Mouse (Mus musculus) liver, embryonic 14.5 days (tissue): Measurements from ENCODE around the gene Defb25. TPM values are rescaled to one million over a fixed set of nuclear protein-coding genes. Genes with fewer than 3 reads are reported as not detected.

Experiments used
- ATAC-seq: fragments of 200-750 bp; cut with Nextera tagmentation; 2 replicates; pipeline ENCODE4 v1.8.0; 2017; ENCODE audit warnings: moderate number of reproducible peaks, mild to moderate bottlenecking, moderate library complexity; ENCODE audit not compliant: insufficient read depth
- DNase-seq, 3 experiments: peaks; one replicate each; pipeline ENCODE4 v3.0.0-alpha.2; 2012 to 2013; ENCODE audit warnings: low read depth in 3 of 3, low spot score in 3 of 3
- H3K27ac ChIP-seq: fragments of 300-500 bp; sonication (generic); 2 replicates; pipeline ENCODE4 v1.5.1; 2014; ENCODE audit warnings: moderate library complexity, mild to moderate bottlenecking, control low read depth, inconsistent platforms
- H3K27me3 ChIP-seq: fragments of 300-500 bp; sonication (generic); 2 replicates; pipeline ENCODE4 v1.6.1; 2014; ENCODE audit warnings: mild to moderate bottlenecking, low read length, moderate library complexity; ENCODE audit not compliant: control insufficient read depth, insufficient read depth
- H3K36me3 ChIP-seq: fragments of 300-500 bp; sonication (generic); replicated peaks from 2 replicates; pipeline ENCODE4 v1.6.1; 2014; ENCODE audit warnings: low read depth; ENCODE audit not compliant: control insufficient read depth, insufficient read depth
- H3K4me1 ChIP-seq, 2 experiments: fragments of 200-500 bp in 1 of 2; fragments of 300-500 bp in 1 of 2; sonication (generic) in 1 of 2; replicated peaks; 2 replicates each; pipeline ENCODE4 v1.6.1; 2012 to 2014; ENCODE audit warnings: antibody characterized with exemption in 1 of 2, inconsistent platforms in 1 of 2, low read length in 1 of 2; ENCODE audit not compliant: control insufficient read depth in 2 of 2, insufficient read depth in 2 of 2
- H3K4me2 ChIP-seq: fragments of 300-500 bp; sonication (generic); 2 replicates; pipeline ENCODE4 v1.6.1; 2014; ENCODE audit warnings: low read depth, mild to moderate bottlenecking, control low read depth, moderate library complexity
- H3K4me3 ChIP-seq, 2 experiments: fragments of 200-500 bp in 1 of 2; fragments of 300-500 bp in 1 of 2; sonication (generic) in 1 of 2; 2 replicates each; pipeline ENCODE4 v1.5.1; 2012 to 2014; ENCODE audit warnings: low read depth in 2 of 2, low read length in 2 of 2, mild to moderate bottlenecking in 2 of 2, control low read depth in 1 of 2, inconsistent platforms in 1 of 2, moderate library complexity in 1 of 2; ENCODE audit not compliant: insufficient read depth in 1 of 2
- H3K9ac ChIP-seq: fragments of 300-500 bp; sonication (generic); replicated peaks from 2 replicates; pipeline ENCODE4 v1.6.1; 2014; ENCODE audit warnings: mild to moderate bottlenecking, control low read depth, moderate library complexity
- H3K9me3 ChIP-seq: fragments of 300-500 bp; sonication (generic); 2 replicates; pipeline ENCODE4 v1.6.1; 2016; ENCODE audit warnings: low read length, mixed read lengths; ENCODE audit not compliant: control insufficient read depth
- CTCF ChIP-seq: IDR thresholded peaks from 2 replicates; pipeline ENCODE4 v1.5.1; 2016; ENCODE audit warnings: antibody characterized with exemption, low read depth, control low read depth
- EP300 ChIP-seq: IDR thresholded peaks from 2 replicates; pipeline ENCODE4 v1.6.1; 2016; ENCODE audit warnings: antibody characterized with exemption, low read depth
- WGBS: fragments of 180-500 bp; shearing (Covaris S2); extraction: QIAGEN DNeasy Blood & Tissue Kit; methylation state at CpG from one replicate; pipeline ENCODE4 v1.1.7; 2014; ENCODE audit not compliant: insufficient replicate concordance; 5-methylcytosine and 5-hydroxymethylcytosine counted together
- polyA plus RNA-seq, 2 experiments: library from polyadenylated mRNA; depleted of rRNA in 1 of 2; stranded (reverse) in 1 of 2; unstranded in 1 of 2; fragments of >200 nt; fragmentation: Nextera tagmentation in 1 of 2; extraction: Ambion mirVana in 1 of 2; gene quantifications; 2 replicates each; pipeline versions ENCODE4 v1.2.1 to v1.2.3; 2012 to 2014

The Defb25 gene
- polyA plus RNA-seq, 2 experiments: not detected

DNA sequence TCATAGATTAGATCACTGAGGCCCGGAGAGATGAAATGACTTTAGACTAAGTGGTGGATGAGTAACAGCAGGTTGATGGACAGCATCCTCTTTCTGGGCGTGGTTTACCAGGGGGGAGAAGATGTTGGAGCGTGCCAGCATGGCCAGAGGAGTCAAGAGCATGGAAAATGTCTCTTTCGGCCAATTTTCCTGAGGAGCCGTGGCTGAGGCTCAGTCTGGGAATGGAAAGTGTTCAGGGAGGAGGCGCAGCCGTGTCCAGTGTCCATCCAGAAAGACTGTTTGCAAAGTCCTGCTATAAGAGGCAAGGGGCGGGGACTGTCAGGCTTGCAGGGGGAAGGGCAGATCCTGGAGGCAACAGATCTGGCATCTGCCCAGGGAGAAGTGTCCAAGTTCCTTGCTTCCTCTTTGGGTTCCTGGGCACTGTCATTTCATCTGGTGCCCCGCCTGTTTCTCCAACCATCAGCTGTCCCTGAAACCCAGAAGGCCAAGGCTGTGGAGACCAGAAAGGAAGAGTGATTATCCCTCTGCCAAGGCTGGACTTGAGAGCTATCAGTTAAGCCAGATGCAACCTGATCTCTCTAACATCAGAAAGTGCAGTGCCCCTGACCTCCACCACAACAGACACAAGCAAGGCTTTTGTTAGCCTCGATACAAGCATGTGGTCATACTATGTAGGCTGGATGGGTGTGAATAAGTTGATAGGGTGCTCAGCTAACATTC, 30.2 kb upstream of the Defb25 start:
- H3K4me1 ChIP-seq: no peaks in the 10 kb centered on the region
- H3K9me3 ChIP-seq: no peaks in the 10 kb centered on the region
- H3K4me2 ChIP-seq: no peak overlapping the region
- no peaks in the 10 kb centered on the region for H3K27me3 ChIP-seq
- 49% methylated on average over 10 of the region's 10 CpGs for WGBS
- TF ChIP-seq EP300 (no peak), CTCF (no peak)
- no peak for ATAC-seq
- DNase-seq: no peak
- H3K36me3 ChIP-seq: no peaks in the 10 kb centered on the region
- H3K4me3 ChIP-seq: no peak overlapping the region
- H3K27ac ChIP-seq: no peak overlapping the region
- no peak overlapping the region for H3K9ac ChIP-seq

DNA sequence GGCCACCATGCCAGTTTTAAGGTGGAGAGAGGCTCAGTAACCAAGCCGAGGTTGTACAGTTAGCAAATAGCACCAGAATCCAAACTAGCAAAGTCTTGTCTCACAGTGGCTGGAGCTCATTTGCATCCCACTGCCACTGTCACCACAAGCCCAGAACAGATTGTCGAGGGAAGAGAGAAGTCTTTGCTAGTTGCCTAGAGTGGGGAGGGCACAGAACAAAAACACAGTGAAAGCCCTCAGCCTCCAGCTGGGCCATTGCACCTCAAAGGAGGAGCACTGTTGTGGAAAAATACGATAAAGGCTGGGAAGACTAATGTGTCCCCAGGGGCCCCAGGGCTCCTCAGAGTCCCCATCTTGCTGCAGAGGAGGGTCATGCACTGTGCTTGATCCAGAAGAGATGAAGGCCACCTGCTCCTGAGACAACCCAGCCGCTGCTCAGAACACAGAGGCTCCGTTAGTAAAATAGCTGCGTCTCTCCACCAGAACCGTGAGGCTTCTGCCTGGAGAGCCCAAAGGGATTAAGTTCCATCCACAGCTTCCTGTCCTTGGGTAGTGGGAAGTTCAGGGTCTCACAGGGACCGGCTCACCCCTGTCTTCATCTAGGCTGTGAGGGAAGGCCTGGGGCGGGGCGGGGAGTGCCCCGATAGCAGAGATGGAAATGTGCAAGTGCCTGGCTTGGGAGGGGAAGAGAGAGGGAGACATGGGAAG, 16.7 kb upstream of the Defb25 start:
- H3K4me2 ChIP-seq: no peak overlapping the region
- no peak overlapping the region for H3K9ac ChIP-seq
- ATAC-seq (no peak), DNase-seq (no peak)
- H3K27ac ChIP-seq: no peak overlapping the region
- H3K27me3 ChIP-seq: no peaks in the 10 kb centered on the region
- no peaks in the 10 kb centered on the region for H3K9me3 ChIP-seq
- TF ChIP-seq EP300: no peak
- TF ChIP-seq CTCF: no peak
- H3K4me3 ChIP-seq: no peak overlapping the region
- no peaks in the 10 kb centered on the region for H3K36me3 ChIP-seq
- 41% methylated on average over 11 of the region's 11 CpGs for WGBS
- 0 out of 4 replicates have a peak, but pooled peaks cover 0 to 2% of the 10 kb centered on the region in 2 experiments for H3K4me1 ChIP-seq

DNA sequence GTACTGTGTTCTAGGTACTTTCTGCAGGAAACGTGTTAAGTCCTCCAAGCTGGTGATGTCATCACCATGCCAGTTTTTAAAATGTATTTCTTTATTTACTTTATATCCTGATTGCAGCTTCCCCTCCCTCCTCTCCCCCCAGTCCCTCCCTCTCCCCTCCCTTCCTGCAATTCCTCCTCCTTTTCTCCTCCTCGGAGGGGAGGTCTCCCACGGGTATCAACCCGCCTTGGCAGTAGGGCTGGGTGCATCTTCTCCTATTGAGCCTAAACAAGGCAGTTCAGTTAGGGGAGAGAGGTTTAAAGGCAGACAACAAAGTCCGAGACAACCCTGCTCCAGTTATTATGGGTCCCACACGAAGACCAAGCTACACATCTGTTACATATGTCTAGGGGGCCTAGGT, 16.0 kb upstream of the Defb25 start:
- DNase-seq (no peak), ATAC-seq (no peak)
- no peak overlapping the region for H3K4me3 ChIP-seq
- no peak overlapping the region for H3K27ac ChIP-seq
- no peak overlapping the region for H3K9ac ChIP-seq
- no peaks in the 10 kb centered on the region for H3K36me3 ChIP-seq
- H3K4me1 ChIP-seq: 0 out of 4 replicates have a peak, but pooled peaks cover 0 to 2% of the 10 kb centered on the region in 2 experiments
- no peaks in the 10 kb centered on the region for H3K9me3 ChIP-seq
- H3K4me2 ChIP-seq: no peak overlapping the region
- 52% methylated on average over 6 of the region's 6 CpGs for WGBS
- H3K27me3 ChIP-seq: no peaks in the 10 kb centered on the region
- TF ChIP-seq EP300 (no peak), CTCF (no peak)

DNA sequence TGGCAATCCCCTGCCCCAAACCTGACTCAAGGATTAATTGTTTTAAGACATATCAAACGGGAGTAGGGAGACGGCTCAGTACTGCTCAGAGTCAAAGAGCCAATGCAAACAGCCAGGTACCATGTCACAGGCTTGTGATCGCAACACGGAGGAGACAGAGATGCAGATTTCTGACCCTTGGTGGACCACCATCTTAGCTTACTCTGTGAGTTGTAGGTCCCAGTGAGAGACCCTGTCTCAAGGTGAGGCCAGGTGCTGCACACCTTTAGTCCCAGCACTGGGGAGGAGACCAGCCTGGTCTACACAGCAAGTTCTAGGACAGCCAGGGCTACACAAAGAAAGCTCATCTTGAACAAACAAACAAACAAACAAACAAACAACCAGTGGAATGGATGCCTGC, 14.5 kb upstream of the Defb25 start:
- Histone ChIP-seq H3K27me3 (no peaks in the 10 kb centered on the region), H3K36me3 (no peaks in the 10 kb centered on the region), H3K4me1 (0 out of 4 replicates have a peak, but pooled peaks cover 0 to 2% of the 10 kb centered on the region in 2 experiments), H3K27ac (no peak overlapping the region), H3K4me2 (no peak overlapping the region), H3K9ac (no peak overlapping the region), H3K9me3 (no peaks in the 10 kb centered on the region), H3K4me3 (no peak overlapping the region)
- no peak for DNase-seq
- TF ChIP-seq EP300 (no peak), CTCF (no peak)
- WGBS: 73% methylated on average over 4 of the region's 4 CpGs
- ATAC-seq: no peak

DNA sequence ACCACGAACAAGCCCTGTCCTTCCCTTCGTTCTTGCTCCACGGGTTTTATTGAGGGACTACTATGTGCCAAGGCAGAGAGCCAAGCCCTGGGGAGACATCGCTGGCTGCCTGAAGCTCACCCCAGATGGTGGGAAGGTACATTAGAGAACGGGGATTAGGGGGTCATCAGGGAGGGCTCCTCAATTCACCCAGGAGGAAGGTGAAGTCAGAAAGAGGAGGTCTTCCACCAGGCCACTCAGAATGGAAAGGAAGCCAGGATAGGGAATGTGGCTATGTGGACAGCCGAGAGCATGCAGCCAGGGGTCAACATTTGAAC, 14.1 kb upstream of the Defb25 start:
- no peaks in the 10 kb centered on the region for H3K27me3 ChIP-seq
- WGBS: 58% methylated on average over 6 of the region's 6 CpGs
- no peak overlapping the region for H3K4me3 ChIP-seq
- H3K9ac ChIP-seq: no peak overlapping the region
- DNase-seq (no peak), ATAC-seq (no peak)
- TF ChIP-seq CTCF (no peak), EP300 (no peak)
- no peak overlapping the region for H3K27ac ChIP-seq
- no peaks in the 10 kb centered on the region for H3K9me3 ChIP-seq
- 0 out of 4 replicates have a peak, but pooled peaks cover 0 to 2% of the 10 kb centered on the region in 2 experiments for H3K4me1 ChIP-seq
- H3K36me3 ChIP-seq: no peaks in the 10 kb centered on the region
- no peak overlapping the region for H3K4me2 ChIP-seq
